Mouse (Mus musculus): ENCODE data around the gene Atrnl1. TPM values are rescaled to one million over a fixed set of nuclear protein-coding genes. Genes with fewer than 3 reads are reported as not detected.

Atrnl1 gene
- polyA plus RNA-seq, 1 experiment from 2014 or later: 0.55 TPM

DNA sequence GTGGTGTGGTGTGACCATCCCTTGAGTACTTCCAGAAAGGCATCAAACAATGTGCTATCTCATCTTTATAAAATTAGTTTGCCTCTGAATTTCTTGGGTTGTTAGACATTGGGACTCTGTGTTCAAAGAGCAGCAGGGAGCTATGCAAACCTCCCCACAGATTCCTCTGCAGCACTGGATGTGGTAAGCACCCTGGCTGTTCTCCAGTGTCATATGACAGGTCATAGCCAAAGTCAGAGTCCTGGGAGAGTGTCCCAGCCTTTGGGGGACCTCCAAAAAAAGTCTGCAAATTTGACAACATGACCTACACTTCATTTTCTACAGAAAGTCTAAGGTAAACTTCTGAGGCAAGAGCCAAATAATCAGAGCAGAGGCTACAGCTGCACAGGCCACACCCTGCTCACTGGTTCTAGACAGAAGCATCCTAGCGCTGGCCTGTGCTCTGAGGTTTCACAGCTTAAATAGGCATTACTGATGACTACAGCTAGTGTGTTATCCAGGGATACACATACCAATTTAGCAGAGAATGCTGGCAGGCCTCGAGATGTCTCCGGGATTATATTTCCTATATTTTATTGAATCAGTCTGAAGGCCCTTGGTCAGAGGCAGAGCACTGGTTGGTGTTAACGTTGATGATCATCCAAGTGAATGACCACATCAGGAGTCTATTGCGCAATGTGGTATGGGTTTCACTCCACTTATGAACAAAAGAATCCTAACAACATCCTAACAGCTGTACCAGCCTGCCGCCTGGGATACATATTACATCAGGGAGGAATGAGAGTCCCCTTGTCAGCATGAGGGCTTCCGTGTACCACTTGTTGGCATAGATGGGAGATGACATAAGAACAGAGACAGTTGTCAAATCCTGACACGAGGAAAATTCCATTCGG is 406.0 kb downstream of the Atrnl1 start:
- Histone ChIP-seq H3K4me2 (no peak overlapping the region), H3K4me1 (replicated peaks) (no peaks in the 10 kb centered on the region), H3K36me3 (replicated peaks) (no peaks in the 10 kb centered on the region), H3K27me3 (no peaks in the 10 kb centered on the region), H3K4me3 (replicated peaks) (no peak overlapping the region), H3K27ac (replicated peaks) (no peak overlapping the region), H3K9me3 (replicated peaks) (no peaks in the 10 kb centered on the region), H3K9ac (no peak overlapping the region)
- 60% methylated on average over 9 of the region's 9 CpGs for WGBS (ENCODE audit: insufficient replicate concordance)
- no peak for ATAC-seq (ENCODE audit: insufficient read depth)

DNA sequence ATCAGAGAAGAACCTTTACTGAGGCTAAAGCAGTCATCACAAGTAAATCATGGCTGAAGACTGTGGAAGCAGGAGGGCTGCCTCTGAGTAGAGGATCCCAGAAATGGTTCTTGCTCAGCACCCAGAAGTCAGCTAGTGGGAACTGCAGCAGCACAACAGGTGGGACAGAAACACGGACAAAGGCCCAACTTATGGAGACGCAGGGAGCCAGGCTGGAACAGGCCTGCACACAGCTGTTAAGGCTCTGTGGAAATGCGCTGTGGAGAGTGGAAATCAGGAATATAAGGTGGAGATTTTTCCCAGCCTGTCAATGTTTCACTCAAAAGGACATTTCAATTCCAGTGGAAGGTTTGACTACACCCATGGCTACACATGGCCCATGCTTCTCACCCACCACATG is 406.6 kb downstream of the Atrnl1 start:
- H3K27me3 ChIP-seq: no peaks in the 10 kb centered on the region
- no peak overlapping the region for H3K9ac ChIP-seq
- no peak for ATAC-seq (ENCODE audit: insufficient read depth)
- 70% methylated on average over 3 of the region's 3 CpGs for WGBS (ENCODE audit: insufficient replicate concordance)
- H3K27ac ChIP-seq (replicated peaks): no peak overlapping the region
- H3K4me2 ChIP-seq: no peak overlapping the region
- H3K4me1 ChIP-seq (replicated peaks): no peaks in the 10 kb centered on the region
- no peaks in the 10 kb centered on the region for H3K9me3 ChIP-seq (replicated peaks)
- H3K36me3 ChIP-seq (replicated peaks): no peaks in the 10 kb centered on the region
- H3K4me3 ChIP-seq (replicated peaks): no peak overlapping the region

DNA sequence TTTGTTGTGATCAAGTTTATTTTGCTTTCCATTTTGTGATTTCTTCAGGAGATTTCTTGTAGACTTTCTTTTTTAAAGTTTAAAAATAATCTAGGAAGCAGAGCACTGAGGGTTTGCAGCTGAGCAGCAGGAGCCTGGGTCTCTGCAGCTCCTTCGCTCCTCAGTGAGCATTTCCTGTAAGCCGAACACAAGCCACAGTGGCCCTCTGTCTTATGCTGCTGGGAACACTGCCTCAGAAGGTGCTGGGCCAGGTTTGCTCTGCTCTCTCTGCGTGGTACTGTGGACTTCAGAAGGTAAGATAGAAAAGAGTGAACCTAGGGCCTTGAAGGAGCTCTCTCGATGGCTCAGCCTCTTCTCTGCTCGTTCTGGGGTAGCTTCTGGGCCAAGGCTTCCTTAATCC is 407.9 kb downstream of the Atrnl1 start:
- WGBS (ENCODE audit: insufficient replicate concordance): 59% methylated on average over 5 of the region's 5 CpGs
- Histone ChIP-seq H3K4me1 (replicated peaks) (no peaks in the 10 kb centered on the region), H3K27me3 (no peaks in the 10 kb centered on the region), H3K36me3 (replicated peaks) (no peaks in the 10 kb centered on the region), H3K9ac (no peak overlapping the region), H3K27ac (replicated peaks) (no peak overlapping the region), H3K4me3 (replicated peaks) (no peak overlapping the region), H3K9me3 (replicated peaks) (no peaks in the 10 kb centered on the region), H3K4me2 (no peak overlapping the region)
- no peak for ATAC-seq (ENCODE audit: insufficient read depth)

DNA sequence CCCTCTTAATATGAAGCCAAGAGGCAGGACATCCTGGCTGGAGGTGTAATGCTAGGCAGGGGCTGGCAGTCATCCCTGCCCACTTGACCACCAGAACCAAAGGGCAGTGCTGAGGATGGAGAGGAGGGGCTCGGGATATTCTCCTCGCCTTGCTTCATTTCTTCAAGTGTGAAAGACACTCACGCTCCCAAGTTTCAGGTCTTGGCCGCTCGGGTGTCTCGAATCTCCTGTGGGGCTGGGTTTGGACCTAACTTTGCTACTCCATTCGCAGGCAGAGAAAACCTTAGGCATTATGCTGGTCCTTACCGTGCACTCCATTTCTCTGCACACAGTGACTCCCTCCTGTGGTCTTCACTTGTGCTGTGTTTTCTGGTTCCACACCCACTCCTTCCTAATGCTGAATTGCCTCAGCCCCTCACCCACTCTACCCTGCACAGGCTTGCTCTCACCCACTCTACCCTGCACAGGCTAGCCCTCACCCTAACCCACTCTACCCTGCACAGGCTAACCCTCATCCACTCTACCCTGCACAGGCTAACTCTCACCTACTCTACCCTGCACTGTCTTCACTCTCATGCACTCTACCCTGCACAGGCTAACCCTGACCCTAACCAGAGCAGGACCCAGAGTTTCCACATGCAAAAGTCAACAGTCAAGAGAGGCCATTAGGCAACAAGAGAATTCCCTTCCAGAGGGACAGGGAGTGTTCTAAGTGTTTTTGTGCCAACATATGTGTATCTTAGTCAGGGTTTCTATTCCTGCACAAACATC is 410.9 kb downstream of the Atrnl1 start:
- Histone ChIP-seq H3K9me3 (replicated peaks) (no peaks in the 10 kb centered on the region), H3K36me3 (replicated peaks) (no peaks in the 10 kb centered on the region), H3K27ac (replicated peaks) (no peak overlapping the region), H3K27me3 (no peaks in the 10 kb centered on the region), H3K4me2 (no peak overlapping the region), H3K9ac (no peak overlapping the region), H3K4me3 (replicated peaks) (no peak overlapping the region), H3K4me1 (replicated peaks) (no peaks in the 10 kb centered on the region)
- peak; percentile 66 for ATAC-seq (ENCODE audit: insufficient read depth)
- 71% methylated on average over 8 of the region's 8 CpGs for WGBS (ENCODE audit: insufficient replicate concordance)

DNA sequence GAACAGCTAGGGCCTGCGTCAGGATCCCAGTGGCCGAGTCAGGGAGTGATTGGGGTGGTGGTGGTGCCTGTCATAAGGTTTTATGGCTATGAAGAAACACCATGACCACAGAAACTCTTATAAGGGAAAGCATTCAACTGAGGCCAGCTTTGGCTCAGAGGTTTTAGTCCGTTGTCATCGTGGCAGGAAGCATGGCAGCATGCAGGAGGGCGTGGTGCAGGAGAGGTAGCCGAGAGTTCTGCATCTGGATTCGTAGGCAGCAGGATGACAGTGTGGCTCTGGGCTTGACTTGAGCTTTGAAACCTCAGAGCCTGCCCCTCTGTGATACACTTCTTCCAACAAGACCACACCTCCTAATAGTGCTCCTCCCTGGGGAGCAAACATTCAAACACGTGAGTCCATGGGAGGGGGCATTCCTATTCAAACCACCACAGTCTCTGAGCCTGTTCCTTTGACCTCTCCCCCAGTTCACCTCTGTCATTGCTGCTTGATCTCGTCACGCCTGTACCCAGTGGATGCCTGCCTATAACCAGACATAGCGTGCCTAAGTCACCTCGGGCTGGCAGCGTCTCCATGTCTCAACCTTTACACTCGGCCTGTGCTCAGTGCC is 412.5 kb downstream of the Atrnl1 start:
- no peak overlapping the region for H3K4me3 ChIP-seq (replicated peaks)
- ATAC-seq (ENCODE audit: insufficient read depth): no peak
- WGBS (ENCODE audit: insufficient replicate concordance): 63% methylated on average over 14 of the region's 14 CpGs

DNA sequence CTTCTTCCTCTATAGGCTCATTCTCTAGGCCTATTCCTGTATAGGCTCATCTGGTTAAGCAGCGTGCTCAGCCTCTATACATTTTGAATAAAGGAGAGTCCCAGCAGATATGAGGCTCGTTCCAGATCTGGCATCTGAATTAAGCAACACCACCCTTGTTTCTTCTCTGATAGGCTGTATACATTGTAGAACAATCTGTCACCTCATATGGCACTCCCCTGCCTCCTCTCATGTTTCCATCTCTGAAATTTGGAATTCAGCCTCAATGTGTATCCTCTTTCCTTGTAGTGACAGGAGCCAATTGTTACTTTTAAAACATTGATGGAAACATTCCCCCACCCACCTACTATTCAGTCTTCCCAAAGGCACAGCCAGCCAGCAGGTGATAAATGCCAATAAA is 414.2 kb downstream of the Atrnl1 start:
- H3K27ac ChIP-seq (replicated peaks): no peak overlapping the region
- no peak overlapping the region for H3K4me3 ChIP-seq (replicated peaks)
- no peaks in the 10 kb centered on the region for H3K36me3 ChIP-seq (replicated peaks)
- H3K9me3 ChIP-seq (replicated peaks): no peaks in the 10 kb centered on the region
- no peak overlapping the region for H3K9ac ChIP-seq
- no peak overlapping the region for H3K4me2 ChIP-seq
- H3K4me1 ChIP-seq (replicated peaks): no peaks in the 10 kb centered on the region
- no peaks in the 10 kb centered on the region for H3K27me3 ChIP-seq
- WGBS (ENCODE audit: insufficient replicate concordance): 65% methylated on average over 2 of the region's 2 CpGs
- no peak for ATAC-seq (ENCODE audit: insufficient read depth)

More for the DNA sequence above, 412.5 kb downstream of the Atrnl1 start:
- Histone ChIP-seq H3K4me2 (no peak overlapping the region), H3K4me1 (replicated peaks) (no peaks in the 10 kb centered on the region), H3K27ac (replicated peaks) (no peak overlapping the region), H3K9me3 (replicated peaks) (no peaks in the 10 kb centered on the region), H3K9ac (no peak overlapping the region), H3K27me3 (no peaks in the 10 kb centered on the region), H3K36me3 (replicated peaks) (no peaks in the 10 kb centered on the region)

DNA sequence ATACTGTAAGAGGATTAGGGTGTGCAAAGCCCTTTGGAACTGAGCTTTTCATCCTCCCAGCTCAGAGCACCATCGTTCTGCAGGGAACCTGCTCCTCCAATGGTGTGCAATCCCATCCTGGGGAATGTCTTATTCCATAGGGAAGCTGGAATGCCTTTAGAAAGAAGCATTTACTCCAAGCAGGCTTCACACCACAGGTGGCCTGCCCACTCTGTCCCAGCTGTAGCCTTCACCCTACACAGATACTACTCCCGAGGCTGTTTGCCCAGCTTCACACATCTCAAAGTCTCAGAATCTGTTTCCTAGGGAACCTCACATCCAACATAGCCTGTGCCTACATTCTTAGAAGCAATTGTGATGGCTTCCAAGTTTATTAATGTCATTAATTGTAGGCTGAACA is 418.8 kb downstream of the Atrnl1 start:
- 51% methylated on average over 2 of the region's 2 CpGs for WGBS (ENCODE audit: insufficient replicate concordance)
- no peak overlapping the region for H3K9ac ChIP-seq
- H3K4me1 ChIP-seq (replicated peaks): no peaks in the 10 kb centered on the region
- H3K27ac ChIP-seq (replicated peaks): no peak overlapping the region
- H3K9me3 ChIP-seq (replicated peaks): no peaks in the 10 kb centered on the region
- no peak overlapping the region for H3K4me3 ChIP-seq (replicated peaks)
- no peaks in the 10 kb centered on the region for H3K27me3 ChIP-seq
- ATAC-seq (ENCODE audit: insufficient read depth): no peak
- H3K36me3 ChIP-seq (replicated peaks): no peaks in the 10 kb centered on the region
- H3K4me2 ChIP-seq: no peak overlapping the region

DNA sequence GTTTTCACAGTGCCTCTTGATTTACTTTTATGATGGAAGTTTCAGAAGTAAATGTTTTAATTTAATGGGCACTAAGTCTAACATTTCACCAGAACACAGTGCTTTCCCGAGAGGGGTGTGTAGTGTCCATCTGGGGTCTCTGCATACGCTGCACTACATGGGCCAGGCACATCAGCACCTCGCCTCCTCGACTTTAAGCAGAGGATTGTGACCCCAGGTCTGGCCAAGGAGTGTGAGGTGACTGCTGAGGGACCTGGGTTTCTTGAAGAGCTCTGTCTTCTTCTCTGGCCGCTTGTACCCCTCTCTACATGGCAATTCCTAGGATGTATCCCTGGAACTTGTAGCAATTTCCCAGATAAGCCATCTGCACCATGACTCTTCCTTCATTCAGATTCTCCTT is 422.4 kb downstream of the Atrnl1 start:
- no peak overlapping the region for H3K4me3 ChIP-seq (replicated peaks)
- H3K27ac ChIP-seq (replicated peaks): no peak overlapping the region
- H3K9me3 ChIP-seq (replicated peaks): no peaks in the 10 kb centered on the region
- no peak overlapping the region for H3K4me2 ChIP-seq
- H3K27me3 ChIP-seq: no peaks in the 10 kb centered on the region
- no peaks in the 10 kb centered on the region for H3K4me1 ChIP-seq (replicated peaks)
- H3K36me3 ChIP-seq (replicated peaks): no peaks in the 10 kb centered on the region
- H3K9ac ChIP-seq: no peak overlapping the region
- 67% methylated on average over 5 of the region's 5 CpGs for WGBS (ENCODE audit: insufficient replicate concordance)
- ATAC-seq (ENCODE audit: insufficient read depth): no peak

DNA sequence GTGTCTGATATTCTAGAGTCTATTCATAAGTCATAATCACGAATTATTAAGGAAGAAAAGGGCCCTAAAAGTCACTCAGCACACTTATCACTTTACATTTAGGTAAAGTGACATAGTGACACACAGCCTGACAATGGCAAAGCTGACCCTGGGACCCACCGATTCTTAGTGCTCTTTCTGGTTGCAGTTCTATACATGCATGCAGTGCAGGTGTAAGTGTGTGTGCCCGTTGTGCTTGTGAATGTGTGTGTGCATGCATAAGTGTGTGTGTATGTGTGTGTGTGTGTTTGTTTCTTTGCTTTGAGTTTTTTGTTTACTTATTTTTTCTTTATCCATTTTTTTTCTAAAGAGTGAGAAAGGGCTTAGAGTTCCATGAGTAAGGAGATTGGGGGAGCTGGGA is 425.3 kb downstream of the Atrnl1 start:
- no peaks in the 10 kb centered on the region for H3K27me3 ChIP-seq
- no peaks in the 10 kb centered on the region for H3K4me1 ChIP-seq (replicated peaks)
- no peaks in the 10 kb centered on the region for H3K36me3 ChIP-seq (replicated peaks)
- H3K4me3 ChIP-seq (replicated peaks): no peak overlapping the region
- H3K27ac ChIP-seq (replicated peaks): no peak overlapping the region
- no peaks in the 10 kb centered on the region for H3K9me3 ChIP-seq (replicated peaks)
- WGBS (ENCODE audit: insufficient replicate concordance): 61% methylated on average over 3 of the region's 3 CpGs
- H3K9ac ChIP-seq: no peak overlapping the region
- H3K4me2 ChIP-seq: no peak overlapping the region
- no peak for ATAC-seq (ENCODE audit: insufficient read depth)

DNA sequence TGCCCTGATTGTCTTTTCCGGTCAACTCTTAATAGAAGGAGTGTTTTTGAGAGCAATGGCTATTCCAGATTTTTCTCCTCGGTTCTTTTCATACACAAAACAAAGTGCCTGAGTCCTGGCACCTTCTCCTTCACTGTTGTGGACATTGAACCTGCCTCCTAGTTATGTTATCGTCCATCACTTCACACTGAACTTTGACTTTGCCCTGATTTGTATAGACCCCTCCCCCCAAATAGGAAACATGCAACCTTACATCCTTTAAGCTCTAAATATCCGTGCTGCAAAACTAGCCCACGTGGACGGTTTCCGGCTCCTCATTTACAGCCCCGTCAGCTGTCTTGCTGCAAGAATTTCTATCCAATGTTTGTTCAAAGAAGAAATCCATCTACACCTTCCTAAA is 432.3 kb downstream of the Atrnl1 start:
- Histone ChIP-seq H3K36me3 (replicated peaks) (no peaks in the 10 kb centered on the region), H3K9me3 (replicated peaks) (no peaks in the 10 kb centered on the region), H3K27ac (replicated peaks) (peak overlapping the region; percentile 57), H3K27me3 (no peaks in the 10 kb centered on the region), H3K4me3 (replicated peaks) (no peak overlapping the region), H3K4me2 (peak overlapping the region; percentile 30; the same call in 1 of the 2 replicates), H3K9ac (no peak overlapping the region), H3K4me1 (replicated peaks) (no peaks in the 10 kb centered on the region)
- peak; percentile 56; the same call in 1 of the 2 replicates for ATAC-seq (ENCODE audit: insufficient read depth)
- WGBS (ENCODE audit: insufficient replicate concordance): 68% methylated on average over 8 of the region's 8 CpGs

DNA sequence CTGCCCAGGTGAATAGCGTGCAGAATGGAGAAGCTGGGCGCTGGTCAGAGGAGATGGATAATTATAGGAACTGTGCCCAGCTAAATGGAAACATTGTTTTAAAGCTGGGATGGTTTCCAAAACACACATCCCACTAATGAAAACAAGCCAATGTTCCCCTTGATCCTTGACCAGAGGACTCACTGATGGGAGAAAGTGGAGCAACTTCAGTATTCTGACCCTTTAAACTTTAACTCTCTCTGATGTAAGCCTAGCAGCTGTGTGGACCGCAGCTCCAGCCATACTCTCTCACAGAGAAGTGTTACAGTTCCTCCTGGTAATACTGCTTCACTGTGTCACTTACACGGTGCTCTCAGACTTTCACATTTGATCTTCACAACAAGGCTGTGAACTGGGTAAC is 432.7 kb downstream of the Atrnl1 start:
- H3K9ac ChIP-seq: no peak overlapping the region
- H3K9me3 ChIP-seq (replicated peaks): no peaks in the 10 kb centered on the region
- no peaks in the 10 kb centered on the region for H3K36me3 ChIP-seq (replicated peaks)
- no peaks in the 10 kb centered on the region for H3K4me1 ChIP-seq (replicated peaks)
- WGBS (ENCODE audit: insufficient replicate concordance): 57% methylated on average over 4 of the region's 4 CpGs
- peak overlapping the region; percentile 57 for H3K27ac ChIP-seq (replicated peaks)
- H3K27me3 ChIP-seq: no peaks in the 10 kb centered on the region
- ATAC-seq (ENCODE audit: insufficient read depth): peak; percentile 78
- no peak overlapping the region for H3K4me3 ChIP-seq (replicated peaks)
- peak overlapping the region; percentile 30; the same call in 1 of the 2 replicates for H3K4me2 ChIP-seq
